Mouse (Mus musculus) cortical plate, adult 2 months (tissue): ENCODE measurements at regions not wholly inside any gene's neighbourhood (a gene's known extent, or its start where the extent isn't known, plus 50 kb on each side); places are given as distances from the start of the nearest gene placed in this dataset.

Source experiments
- H3K27ac ChIP-seq: fragments of 200-500 bp; 2 replicates; pipeline ENCODE4 v1.5.1; 2012; ENCODE audit warnings: low read length, control low read depth, inconsistent platforms; ENCODE audit not compliant: insufficient read depth
- H3K4me1 ChIP-seq: fragments of 200-500 bp; 2 replicates; pipeline ENCODE4 v1.6.1; 2011; ENCODE audit warnings: low read length; ENCODE audit not compliant: control insufficient read depth, insufficient read depth
- H3K4me3 ChIP-seq: fragments of 200-500 bp; 2 replicates; pipeline ENCODE4 v1.5.1; 2011; ENCODE audit warnings: mild to moderate bottlenecking, low read length, control low read depth; ENCODE audit not compliant: insufficient read depth
- CTCF ChIP-seq: fragments of 200-500 bp; IDR thresholded peaks from 2 replicates; pipeline ENCODE4 v1.5.1; 2011; ENCODE audit warnings: mild to moderate bottlenecking, control low read depth, low read length; ENCODE audit not compliant: insufficient read depth; ENCODE audit errors: extremely low read depth
- POLR2A ChIP-seq: fragments of 200-500 bp; IDR thresholded peaks from 2 replicates; pipeline ENCODE4 v1.6.1; 2011; ENCODE audit warnings: mild to moderate bottlenecking, low read length, control low read depth; ENCODE audit not compliant: insufficient read depth; ENCODE audit errors: extremely low read depth

- Histone ChIP-seq H3K27ac (no peak overlapping the region), H3K4me1 (no peaks in the 10 kb centered on the region), H3K4me3 (no peak overlapping the region)
- TF ChIP-seq POLR2A: no peak
- no peak for TF ChIP-seq CTCF
These were observed 197.2 kb downstream of the Mycn start for GRCm38 (mm10) chr12:12744492-12744891.

- Histone ChIP-seq H3K4me1 (no peaks in the 10 kb centered on the region), H3K4me3 (no peak overlapping the region), H3K27ac (no peak overlapping the region)
- TF ChIP-seq POLR2A (no peak), CTCF (no peak)
These were observed 202.9 kb downstream of the Mycn start for GRCm38 (mm10) chr12:12738631-12739331.

- H3K4me1 ChIP-seq: no peaks in the 10 kb centered on the region
- H3K4me3 ChIP-seq: no peak overlapping the region
- no peak overlapping the region for H3K27ac ChIP-seq
- no peak for TF ChIP-seq POLR2A
- TF ChIP-seq CTCF: no peak
These were observed 215.9 kb downstream of the Mycn start for GRCm38 (mm10) chr12:12725797-12726196.

- H3K4me3 ChIP-seq: no peak overlapping the region
- H3K27ac ChIP-seq: no peak overlapping the region
- TF ChIP-seq CTCF (no peak), POLR2A (no peak)
- no peaks in the 10 kb centered on the region for H3K4me1 ChIP-seq
These were observed 216.6 kb downstream of the Mycn start for GRCm38 (mm10) chr12:12725075-12725474.

GRCm38 (mm10) chr12:12723724-12724487, 217.8 kb downstream of the Mycn start:
- no peak overlapping the region for H3K4me3 ChIP-seq
- H3K27ac ChIP-seq: no peak overlapping the region
- H3K4me1 ChIP-seq: no peaks in the 10 kb centered on the region
- TF ChIP-seq POLR2A: no peak
- no peak for TF ChIP-seq CTCF

GRCm38 (mm10) chr12:12722982-12723661, 218.6 kb downstream of the Mycn start:
- H3K4me3 ChIP-seq: no peak overlapping the region
- TF ChIP-seq POLR2A (no peak), CTCF (no peak)
- H3K4me1 ChIP-seq: no peaks in the 10 kb centered on the region
- no peak overlapping the region for H3K27ac ChIP-seq

- TF ChIP-seq POLR2A (no peak), CTCF (no peak)
- H3K27ac ChIP-seq: no peak overlapping the region
- peaks cover 4% of the 10 kb centered on the region for H3K4me1 ChIP-seq
- H3K4me3 ChIP-seq: no peak overlapping the region
These were observed 225.0 kb downstream of the Mycn start for GRCm38 (mm10) chr12:12716691-12717090.

- Histone ChIP-seq H3K4me1 (peaks cover 4% of the 10 kb centered on the region), H3K4me3 (no peak overlapping the region), H3K27ac (no peak overlapping the region)
- TF ChIP-seq CTCF: no peak
- TF ChIP-seq POLR2A: no peak
These were observed 225.6 kb downstream of the Mycn start for GRCm38 (mm10) chr12:12715956-12716669.

- Histone ChIP-seq H3K4me3 (no peak overlapping the region), H3K27ac (no peak overlapping the region), H3K4me1 (peaks cover 4% of the 10 kb centered on the region)
- TF ChIP-seq POLR2A (no peak), CTCF (no peak)
These were observed 226.2 kb downstream of the Mycn start for GRCm38 (mm10) chr12:12715528-12715927.
